Mouse (Mus musculus): ENCODE data around the gene Il12b.

DNA sequence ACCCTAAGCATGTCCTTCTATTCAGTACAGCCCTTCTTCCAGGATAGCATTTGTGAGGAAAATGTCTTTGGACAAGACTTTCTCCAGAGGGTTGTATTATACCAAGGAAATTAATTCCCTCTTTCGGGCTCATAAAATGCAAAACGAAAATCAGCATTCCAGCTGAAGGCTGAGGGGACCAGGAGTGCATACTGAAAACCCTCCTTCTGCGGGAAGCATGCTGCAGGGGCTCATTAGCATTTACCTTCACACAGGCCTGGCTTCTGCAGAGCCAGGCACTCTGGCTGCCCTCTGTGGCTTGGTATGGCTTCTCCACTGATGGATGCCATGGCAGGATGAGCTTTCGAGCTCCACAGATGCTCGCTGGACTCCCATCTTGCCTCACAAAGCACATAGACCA, 24.1 kb downstream of the Il12b start:
- TF ChIP-seq CHD2 (IDR thresholded peaks at IDR 0.05; ENCODE audit: low read length) (no peak), USF1 (IDR thresholded peaks at IDR 0.05; ENCODE audit: low read depth, low read length) (no peak), CTCF (IDR thresholded peaks at IDR 0.05 in 2 of 3, conservative IDR thresholded peaks at IDR 0.05 in 1 of 3; ENCODE audit: control insufficient read depth in 1 of 3, insufficient read depth in 1 of 3, low read depth in 2 of 3, low read length in 3 of 3, poor library complexity in 1 of 3, severe bottlenecking in 1 of 3) (no peak), POLR2AphosphoS2 (IDR thresholded peaks at IDR 0.05; ENCODE audit: low read length) (no peak), GATA1 (IDR thresholded peaks at IDR 0.05; ENCODE audit: low read depth, low read length) (no peak)

All from MEL (cell line).